Mouse (Mus musculus) hematopoietic stem cell, adult 5-6 weeks (primary cell): ENCODE data around the gene Abcb8. TPM values are rescaled to one million over a fixed set of nuclear protein-coding genes. Genes with fewer than 3 reads are reported as not detected.
A peak's percentile ranks its signal among the peaks of the same experiment; 100 is the strongest.

Experiments
- ATAC-seq, 2 experiments: fragments of 125-278 bp in 1 of 2; replicated peaks in 1 of 2; 2 replicates each; pipeline ENCODE4 v1.8.0; 2016 to 2017; ENCODE audit warnings: inconsistent platforms in 2 of 2, mild to moderate bottlenecking in 2 of 2, moderate number of reproducible peaks in 2 of 2, low read depth in 1 of 2, moderate TSS enrichment in 1 of 2; ENCODE audit not compliant: low FRiP score in 2 of 2, poor library complexity in 2 of 2, severe bottlenecking in 2 of 2, insufficient read depth in 1 of 2, low TSS enrichment in 1 of 2
- total RNA-seq: library from RNA; stranded (forward); fragments of 172-1452, 232-1000 nt; gene quantifications from 2 replicates; pipeline ENCODE4 v1.2.3, GENCODE M21; 2017

The Abcb8 gene
- total RNA-seq: 8.6 and 19.1 TPM in 2 replicates

GRCm38 (mm10) chr5:24393392-24393997, at the start of gene Abcb8:
Gene Abcb8, plus strand, starts transcription at chr5:24393663.
- ATAC-seq: peak; percentile 61 to 70

DNA sequence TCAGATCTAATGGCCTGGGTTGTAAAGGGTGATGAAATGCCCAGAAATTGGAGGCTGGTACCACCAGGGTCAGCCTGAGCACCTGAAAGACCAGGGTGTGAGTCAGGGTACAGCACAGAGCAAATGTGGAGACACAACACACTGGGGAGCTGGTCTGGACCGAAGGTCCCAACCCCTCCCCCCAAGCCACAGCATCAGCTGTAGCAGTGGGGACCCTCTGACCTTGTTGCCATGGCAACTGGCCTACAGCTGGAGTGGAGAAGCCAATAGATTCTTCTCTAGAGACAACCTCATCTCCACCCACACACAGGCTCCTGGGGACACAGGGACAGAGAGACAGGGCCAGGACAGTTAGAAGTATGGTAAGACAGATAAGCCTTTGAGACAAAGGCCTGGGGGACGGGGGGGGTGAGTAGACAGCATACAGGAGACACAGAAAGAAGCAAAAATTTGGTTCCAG, 49.5 kb upstream of the Abcb8 start:
- ATAC-seq: no peak

DNA sequence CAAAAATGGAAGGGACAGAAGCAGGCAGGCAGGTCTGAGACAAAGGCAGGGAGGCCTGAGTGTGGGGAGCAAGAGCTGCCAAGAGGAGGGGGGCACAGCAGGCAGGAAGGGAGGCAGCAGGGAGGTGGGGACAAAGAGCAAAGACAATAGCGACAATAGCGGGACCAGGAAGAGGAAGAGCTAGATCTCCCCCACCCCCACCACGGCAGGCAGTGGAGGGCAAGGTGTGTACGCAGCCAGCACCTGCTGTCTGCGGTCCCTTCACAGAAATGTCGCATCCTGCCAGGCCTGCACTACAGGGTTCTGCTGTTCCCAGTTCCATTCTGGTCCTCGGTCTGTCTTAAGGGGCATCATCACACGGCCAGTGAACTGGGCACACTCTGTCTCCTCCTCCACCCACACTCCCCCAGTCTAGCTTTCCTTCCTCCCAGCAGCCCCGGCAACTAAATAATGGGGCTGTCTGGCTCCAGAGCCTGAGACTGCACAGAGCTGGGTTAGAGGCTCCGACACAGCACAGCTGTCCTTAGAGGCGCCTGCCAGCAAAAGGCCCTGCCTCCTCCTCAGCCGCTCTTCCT, 48.9 kb upstream of the Abcb8 start:
- ATAC-seq: peak; percentile 6 to 37; a peak in 2 of 4 replicates

- no peak for ATAC-seq
Measured at GRCm38 (mm10) chr5:24346313-24346712, 47.1 kb upstream of the Abcb8 start.

DNA sequence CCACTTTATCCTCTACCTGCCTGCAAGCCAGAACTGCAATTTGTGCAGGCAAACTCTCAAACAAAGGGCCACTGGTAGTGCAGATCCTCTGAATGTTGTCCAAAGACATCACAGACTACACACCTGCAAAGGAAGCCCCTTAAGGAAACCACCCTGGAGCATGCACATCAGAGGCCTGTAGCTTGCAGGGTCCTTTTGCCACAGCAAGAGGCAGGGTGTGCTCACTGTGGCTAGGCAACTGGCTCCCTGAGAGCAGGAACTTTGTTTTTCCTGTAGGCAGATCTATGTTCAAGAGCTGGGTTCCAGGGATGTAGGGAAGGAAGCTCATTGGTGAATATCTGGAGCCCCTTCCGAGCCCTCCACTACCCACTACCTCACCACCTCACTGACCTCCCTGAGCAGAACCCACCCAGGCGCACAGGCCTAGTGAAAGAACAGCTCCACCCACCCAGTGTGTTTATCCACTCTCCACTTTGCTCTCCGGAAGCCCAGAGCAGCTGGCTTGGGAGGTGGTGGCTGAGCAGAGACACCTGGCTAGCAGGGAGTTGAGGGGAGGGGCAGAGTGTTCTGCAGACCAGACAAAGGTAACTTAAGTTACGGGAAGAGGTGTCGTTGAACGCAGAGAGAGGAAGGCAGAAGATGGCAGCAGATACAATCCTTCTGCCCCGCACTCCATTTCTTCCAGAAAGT, 46.1 kb upstream of the Abcb8 start:
- no peak for ATAC-seq

DNA sequence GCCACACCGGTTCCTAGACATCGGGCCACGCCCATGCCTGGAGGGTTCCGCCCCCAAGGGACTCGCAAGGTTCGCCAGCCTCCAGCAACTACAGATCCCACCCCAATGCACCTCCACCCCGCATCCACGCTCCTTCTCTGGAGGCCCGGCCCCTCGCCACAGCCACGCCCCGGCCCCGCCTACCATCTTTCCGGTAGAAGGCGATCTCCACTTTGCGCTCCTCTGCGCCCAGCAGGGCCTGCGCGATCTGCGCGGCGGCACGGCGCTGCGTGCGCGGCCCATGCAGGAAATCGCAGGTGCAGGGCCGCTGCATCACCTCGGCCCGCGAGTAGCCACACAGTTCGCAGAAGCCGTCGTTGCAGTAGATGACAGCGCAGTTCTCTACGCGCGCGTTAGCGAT, 45.3 kb upstream of the Abcb8 start:
- peak; percentile 74 to 78 for ATAC-seq

DNA sequence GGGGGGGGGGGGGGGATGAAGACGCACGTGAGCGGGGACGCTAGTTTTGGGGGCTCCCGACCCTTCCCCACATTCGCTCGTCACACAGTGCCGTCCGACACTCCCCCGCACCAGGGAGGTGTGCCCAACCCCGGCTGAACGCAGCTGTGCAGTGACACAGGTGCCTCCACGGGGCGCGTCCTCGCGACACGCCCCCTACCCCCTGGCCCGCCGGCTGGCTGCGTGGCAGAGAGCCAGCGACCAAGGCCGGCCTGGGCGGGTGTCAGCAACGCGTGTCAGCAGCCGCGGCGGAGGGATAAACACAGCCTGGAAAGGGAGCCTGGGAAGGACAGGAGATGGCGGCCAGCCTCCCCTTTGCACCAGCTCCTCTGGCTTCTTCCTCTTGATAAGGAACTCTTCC, 44.9 kb upstream of the Abcb8 start:
- ATAC-seq: no peak

- no peak for ATAC-seq
Measured at GRCm38 (mm10) chr5:24350073-24350472, 43.4 kb upstream of the Abcb8 start.

- no peak for ATAC-seq
Measured at GRCm38 (mm10) chr5:24350531-24351250, 42.8 kb upstream of the Abcb8 start.

- ATAC-seq: no peak
Measured at GRCm38 (mm10) chr5:24351278-24351677, 42.2 kb upstream of the Abcb8 start, which contains the start of gene Kcnh2. Gene Kcnh2, minus strand, starts transcription at chr5:24351604.

DNA sequence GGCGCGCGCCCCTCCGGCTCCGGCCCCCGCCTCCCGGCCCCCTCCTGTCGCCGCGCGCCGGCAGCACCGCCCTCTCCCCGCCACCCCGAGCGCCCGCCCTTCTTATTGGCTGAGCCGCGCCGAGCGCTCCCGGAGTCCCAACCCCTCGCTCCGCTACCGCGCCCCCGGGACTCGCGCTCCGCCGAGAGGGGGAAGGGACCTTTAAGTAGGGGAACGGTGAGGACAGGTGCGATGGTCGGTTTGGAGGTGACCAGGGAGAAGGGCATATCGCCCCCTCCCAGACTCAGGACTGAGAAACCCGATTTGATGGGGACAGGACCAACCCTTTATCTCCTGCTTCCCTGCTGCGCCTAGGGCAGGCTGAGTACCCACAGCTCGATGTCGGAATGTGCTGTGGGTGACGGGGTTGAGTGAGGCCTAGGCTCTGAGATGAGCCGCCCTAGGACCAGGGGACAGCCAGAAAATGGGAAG, 41.7 kb upstream of the Abcb8 start:
- peak; percentile 38 to 43; a peak in 2 of 4 replicates for ATAC-seq

- ATAC-seq: no peak
Measured at GRCm38 (mm10) chr5:24352251-24352859, 41.1 kb upstream of the Abcb8 start.

DNA sequence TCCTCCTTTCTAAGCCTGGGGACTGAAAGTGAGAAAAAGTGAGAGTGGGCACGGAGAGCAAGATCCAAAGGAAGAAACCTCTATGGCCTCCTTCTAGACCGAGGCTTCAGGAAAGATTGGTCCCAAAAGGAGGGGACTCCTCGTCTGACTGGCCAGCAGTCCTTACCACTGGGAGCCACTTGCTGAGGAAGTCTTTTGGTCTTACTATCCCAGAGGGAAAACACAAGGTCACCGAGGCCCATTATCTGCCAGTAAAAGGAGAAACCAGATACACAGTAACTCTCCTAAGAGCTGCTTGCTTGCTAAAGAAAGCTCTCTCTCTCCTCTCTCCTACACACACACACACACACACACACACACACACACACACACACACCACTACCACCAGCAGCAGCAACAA, 40.1 kb upstream of the Abcb8 start:
- ATAC-seq: no peak

- no peak for ATAC-seq
Measured at GRCm38 (mm10) chr5:24356764-24357163, 36.7 kb upstream of the Abcb8 start.

DNA sequence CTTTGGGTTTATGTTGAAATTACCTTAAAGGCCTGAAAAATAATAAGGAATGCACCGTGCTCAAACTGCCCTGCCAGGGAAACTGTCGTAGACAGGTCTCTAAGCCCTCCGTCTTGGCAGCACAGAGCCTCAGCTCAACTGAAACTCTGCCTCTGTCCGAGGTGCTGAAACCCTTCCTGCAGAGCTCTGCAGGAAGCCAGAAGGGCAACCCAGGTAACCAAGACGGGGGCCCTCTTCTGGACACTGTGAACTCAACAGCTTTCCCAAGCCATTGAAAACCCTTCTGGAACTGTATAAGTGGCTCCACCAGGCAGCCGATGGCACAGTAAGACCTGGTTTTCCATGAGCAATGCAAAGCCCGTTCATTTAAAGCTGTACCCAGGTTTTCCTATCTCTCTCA, 36.0 kb upstream of the Abcb8 start:
- peak; percentile 76 to 81 for ATAC-seq

DNA sequence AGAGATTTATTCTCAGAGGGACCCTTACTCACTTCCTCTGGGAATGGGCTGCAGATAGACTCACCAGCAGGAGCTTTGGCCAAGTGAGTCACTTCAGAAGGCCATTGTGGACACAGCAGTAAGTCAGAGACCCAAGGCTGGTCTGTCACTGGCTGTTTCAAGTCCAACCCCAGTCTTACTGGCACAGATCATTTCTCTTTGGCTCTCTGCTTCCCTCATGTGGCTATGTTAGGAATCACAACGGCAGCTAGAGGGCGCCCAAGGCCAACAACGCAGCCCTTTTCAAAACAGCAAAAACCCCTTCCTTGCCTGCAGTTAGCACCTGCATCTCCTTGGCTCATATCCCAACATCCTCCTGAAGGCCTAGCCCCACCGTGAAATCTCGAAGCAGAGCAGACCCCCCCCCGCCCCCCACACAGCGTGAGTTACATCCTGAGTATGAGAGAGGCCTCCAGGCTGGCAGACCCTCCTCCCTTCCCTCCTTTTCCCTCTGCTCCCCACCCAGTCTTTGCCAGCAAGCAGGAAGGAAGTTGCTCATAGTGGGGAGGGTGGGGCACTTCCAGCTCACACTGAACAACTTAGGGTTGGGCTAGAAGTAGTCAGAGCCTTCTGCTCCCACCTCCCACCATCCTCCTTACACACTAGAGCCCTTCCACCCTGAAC, 32.5 kb upstream of the Abcb8 start:
- peak; percentile 67 to 79 for ATAC-seq

- ATAC-seq: no peak
Measured at GRCm38 (mm10) chr5:24363467-24363866, 30.0 kb upstream of the Abcb8 start.
